Mouse (Mus musculus) E14TG2a.4 (cell line): ENCODE results near the gene Bsg.

Experiments
- H3K27me3 ChIP-seq: 2 replicates; pipeline ENCODE4 v1.6.1; 2014; ENCODE audit warnings: low read length, control low read depth; ENCODE audit not compliant: insufficient read depth
- H3K36me3 ChIP-seq: 2 replicates; pipeline ENCODE4 v1.6.1; 2014; ENCODE audit warnings: low read length, control low read depth; ENCODE audit not compliant: insufficient read depth
- H3K4me1 ChIP-seq: replicated peaks from 2 replicates; pipeline ENCODE4 v1.6.1; 2014; ENCODE audit warnings: low read depth, low read length, control low read depth
- H3K4me3 ChIP-seq: replicated peaks from 2 replicates; pipeline ENCODE4 v1.5.1; 2014; ENCODE audit warnings: mild to moderate bottlenecking, low read length
- H3K9me3 ChIP-seq: 2 replicates; pipeline ENCODE4 v1.6.1; 2014; ENCODE audit warnings: low read length, control low read depth
- CTCF ChIP-seq: conservative IDR thresholded peaks from 2 replicates; pipeline ENCODE4 v1.5.1; 2014; ENCODE audit warnings: low read length
- NANOG ChIP-seq: IDR thresholded peaks from 2 replicates; pipeline ENCODE4 v1.6.1; 2014; ENCODE audit warnings: borderline replicate concordance, low read length, mixed read lengths
- POU5F1 ChIP-seq: IDR thresholded peaks from 2 replicates; pipeline ENCODE4 v1.6.1; 2014; ENCODE audit warnings: low read length, borderline replicate concordance

The Bsg gene

GRCm38 (mm10) chr10:79704065-79704969 is at the start of gene Bsg:
TSS of gene Bsg (plus strand) at chr10:79704491.
- Histone ChIP-seq H3K36me3 (peaks cover 42% of the 10 kb centered on the region), H3K27me3 (no peaks in the 10 kb centered on the region), H3K4me3 (peak within 1 kb of the TSS; percentile 96), H3K4me1 (peaks cover 69% of the 10 kb centered on the region), H3K9me3 (no peaks in the 10 kb centered on the region)
- TF ChIP-seq NANOG (no peak), CTCF (peak; percentile 34)

- no peak overlapping the region for H3K4me3 ChIP-seq
- peaks cover 3% of the 10 kb centered on the region for H3K4me1 ChIP-seq
- peaks cover 32% of the 10 kb centered on the region for H3K27me3 ChIP-seq
- H3K36me3 ChIP-seq = no peaks in the 10 kb centered on the region
- no peak for TF ChIP-seq NANOG
- TF ChIP-seq POU5F1 = no peak
- no peak for TF ChIP-seq CTCF
- H3K9me3 ChIP-seq = no peaks in the 10 kb centered on the region
Observed at GRCm38 (mm10) chr10:79654946-79655395, 49.3 kb upstream of the Bsg start.

- Histone ChIP-seq H3K9me3 (no peaks in the 10 kb centered on the region), H3K4me1 (peaks cover 40% of the 10 kb centered on the region), H3K4me3 (no peak overlapping the region), H3K27me3 (peaks cover 16% of the 10 kb centered on the region; the same call in 1 of the 2 replicates), H3K36me3 (no peaks in the 10 kb centered on the region)
- TF ChIP-seq POU5F1 = no peak
- no peak for TF ChIP-seq NANOG
- peak; percentile 48 for TF ChIP-seq CTCF
Observed at GRCm38 (mm10) chr10:79658829-79659228, 45.5 kb upstream of the Bsg start.

GRCm38 (mm10) chr10:79660298-79660697 is 44.0 kb upstream of the Bsg start:
- no peaks in the 10 kb centered on the region for H3K9me3 ChIP-seq
- TF ChIP-seq POU5F1 (no peak), CTCF (peak; percentile 71)
- peaks cover 12% of the 10 kb centered on the region; the same call in 1 of the 2 replicates for H3K27me3 ChIP-seq
- H3K4me3 ChIP-seq = no peak overlapping the region
- peaks cover 54% of the 10 kb centered on the region for H3K4me1 ChIP-seq
- no peaks in the 10 kb centered on the region for H3K36me3 ChIP-seq

GRCm38 (mm10) chr10:79661861-79662260 is 42.4 kb upstream of the Bsg start:
- no peak for TF ChIP-seq POU5F1
- no peak for TF ChIP-seq CTCF
- TF ChIP-seq NANOG = no peak
- H3K4me1 ChIP-seq = peaks cover 69% of the 10 kb centered on the region

GRCm38 (mm10) chr10:79664131-79664665 is 40.1 kb upstream of the Bsg start, which contains the start of gene Madcam1:
TSS of gene Madcam1 (plus strand) at chr10:79664559.
- no peaks in the 10 kb centered on the region for H3K36me3 ChIP-seq
- no peaks in the 10 kb centered on the region for H3K9me3 ChIP-seq
- no peaks in the 10 kb centered on the region for H3K27me3 ChIP-seq

More at GRCm38 (mm10) chr10:79661861-79662260, 42.4 kb upstream of the Bsg start:
- H3K9me3 ChIP-seq = no peaks in the 10 kb centered on the region
- peak overlapping the region; percentile 71 for H3K4me3 ChIP-seq
- H3K27me3 ChIP-seq = no peaks in the 10 kb centered on the region
- no peaks in the 10 kb centered on the region for H3K36me3 ChIP-seq

GRCm38 (mm10) chr10:79665051-79665450 is 39.2 kb upstream of the Bsg start:
- H3K36me3 ChIP-seq = no peaks in the 10 kb centered on the region
- H3K9me3 ChIP-seq = no peaks in the 10 kb centered on the region
- TF ChIP-seq NANOG = no peak
- TF ChIP-seq CTCF = no peak
- no peak for TF ChIP-seq POU5F1
- H3K27me3 ChIP-seq = no peaks in the 10 kb centered on the region
- peak overlapping the region; percentile 73 for H3K4me3 ChIP-seq
- H3K4me1 ChIP-seq = peaks cover 73% of the 10 kb centered on the region

More at GRCm38 (mm10) chr10:79664131-79664665, 40.1 kb upstream of the Bsg start, which contains the start of gene Madcam1:
- H3K4me3 ChIP-seq = peak within 1 kb of the TSS; percentile 73
- no peak for TF ChIP-seq POU5F1
- TF ChIP-seq CTCF = peak; percentile 100
- peaks cover 73% of the 10 kb centered on the region for H3K4me1 ChIP-seq

- Histone ChIP-seq H3K27me3 (no peaks in the 10 kb centered on the region), H3K36me3 (peaks cover 6% of the 10 kb centered on the region), H3K4me1 (peaks cover 59% of the 10 kb centered on the region), H3K9me3 (no peaks in the 10 kb centered on the region), H3K4me3 (peak overlapping the region; percentile 45)
- TF ChIP-seq CTCF (no peak; the same call in 1 of the 2 replicates), POU5F1 (no peak), NANOG (no peak)
Observed at GRCm38 (mm10) chr10:79666493-79666892, 37.8 kb upstream of the Bsg start.
